Mouse (Mus musculus) spleen, adult 12 weeks (tissue): ENCODE data around the gene Nemf.
"Not testable (repeated sequence)": the region's sequence is repeated elsewhere in the genome, so short reads cannot be mapped to it uniquely, and the experiment has no call there.

Experiments
- DNase-seq: peaks from one replicate; pipeline ENCODE4 v3.0.0; 2022; ENCODE audit warnings: low spot score

Gene Nemf

GRCm38 (mm10) chr12:69372731-69373331 lies 15.9 kb upstream of the Nemf start:
- peak; percentile 32 for DNase-seq

- DNase-seq: peak; percentile 95
These were observed 15.1 kb upstream of the Nemf start, which contains the start of the genes Arf6 and Gm9887 for GRCm38 (mm10) chr12:69371854-69372671. Gene Arf6, plus strand, starts transcription at chr12:69372150. Gene Gm9887, minus strand, starts transcription at chr12:69372458.

- peak; percentile 74 for DNase-seq
These were observed 14.5 kb upstream of the Nemf start for GRCm38 (mm10) chr12:69371421-69371853.

GRCm38 (mm10) chr12:69370936-69371335 lies 14.0 kb upstream of the Nemf start:
- no peak for DNase-seq

GRCm38 (mm10) chr12:69367557-69367956 lies 10.6 kb upstream of the Nemf start:
- no peak for DNase-seq

GRCm38 (mm10) chr12:69366424-69366823 lies 9.5 kb upstream of the Nemf start:
- no peak for DNase-seq

- no peak for DNase-seq
These were observed 8.8 kb upstream of the Nemf start for GRCm38 (mm10) chr12:69365757-69366156.

- DNase-seq: peak; percentile 77
These were observed 7.2 kb upstream of the Nemf start for GRCm38 (mm10) chr12:69363899-69364762.

GRCm38 (mm10) chr12:69363110-69363509 lies 6.1 kb upstream of the Nemf start:
- not testable (repeated sequence) for DNase-seq

GRCm38 (mm10) chr12:69362388-69362787 lies 5.4 kb upstream of the Nemf start:
- DNase-seq: no peak

- no peak for DNase-seq
These were observed 5.0 kb upstream of the Nemf start for GRCm38 (mm10) chr12:69361919-69362318.

GRCm38 (mm10) chr12:69360997-69361899 lies 4.3 kb upstream of the Nemf start:
- peak; percentile 100 for DNase-seq

- DNase-seq: peak; percentile 44
These were observed 3.7 kb upstream of the Nemf start for GRCm38 (mm10) chr12:69360655-69360996.

GRCm38 (mm10) chr12:69357300-69357646 lies 308 bp upstream of the Nemf start:
- DNase-seq: no peak

GRCm38 (mm10) chr12:69351685-69352084 lies 5.3 kb downstream of the Nemf start:
- DNase-seq: no peak

- no peak for DNase-seq
These were observed 7.0 kb downstream of the Nemf start for GRCm38 (mm10) chr12:69349928-69350327.

- DNase-seq: peak; percentile 11
These were observed 23.4 kb downstream of the Nemf start for GRCm38 (mm10) chr12:69333547-69333946.

GRCm38 (mm10) chr12:69332147-69332546 lies 24.8 kb downstream of the Nemf start:
- no peak for DNase-seq

- DNase-seq: no peak
These were observed 25.8 kb downstream of the Nemf start for GRCm38 (mm10) chr12:69331187-69331586.

GRCm38 (mm10) chr12:69318431-69318830 lies 38.5 kb downstream of the Nemf start:
- DNase-seq: no peak

GRCm38 (mm10) chr12:69309659-69310058 lies 47.3 kb downstream of the Nemf start:
- DNase-seq: no peak

GRCm38 (mm10) chr12:69306333-69306732 lies 50.6 kb downstream of the Nemf start:
- no peak for DNase-seq
